Mouse (Mus musculus) heart, embryonic 15.5 days (tissue): ENCODE measurements around the gene Sohlh1. TPM values are rescaled to one million over a fixed set of nuclear protein-coding genes. Genes with fewer than 3 reads are reported as not detected.

ENCODE experiments used
- polyA plus RNA-seq: library from polyadenylated mRNA; unstranded; fragments of >200 nt; fragmentation: Nextera tagmentation; extraction: Ambion mirVana; gene quantifications from 2 replicates; pipeline ENCODE4 v1.2.1, GENCODE M21; 2015

The Sohlh1 gene
- polyA plus RNA-seq, 1 experiment from 2014 or later = not detected

Other genes with a start within 250 kb of the Sohlh1 start
- 41.0 and 50.2 TPM in 2 replicates for gene Rabl6, start 238.7 kb downstream of the Sohlh1 start, polyA plus RNA-seq
- 0.09 and 0.13 TPM in 2 replicates for gene Ccdc183, start 229.6 kb downstream of the Sohlh1 start, polyA plus RNA-seq
- gene Tmem141, start 225.2 kb downstream of the Sohlh1 start, polyA plus RNA-seq = 19.0 and 21.9 TPM in 2 replicates
- 3.3 and 4.8 TPM in 2 replicates for gene Fcna, start 219.2 kb downstream of the Sohlh1 start, polyA plus RNA-seq
- gene Lcn8, start 194.1 kb downstream of the Sohlh1 start, polyA plus RNA-seq = not detected in 2 replicates
- gene Lcn5, start 189.3 kb downstream of the Sohlh1 start, polyA plus RNA-seq = not detected in 2 replicates
- not detected in 2 replicates for gene Lcn6, start 170.5 kb downstream of the Sohlh1 start, polyA plus RNA-seq
- not detected in 2 replicates for gene Lcn10, start 164.5 kb downstream of the Sohlh1 start, polyA plus RNA-seq
- gene Obp2a, start 147.2 kb downstream of the Sohlh1 start, polyA plus RNA-seq = not detected in 2 replicates
- gene Bmyc, start 140.5 kb downstream of the Sohlh1 start, polyA plus RNA-seq = 44.7 and 47.4 TPM in 2 replicates
- gene Obp2b, start 110.2 kb downstream of the Sohlh1 start, polyA plus RNA-seq = not detected in 2 replicates
- gene Lcn3, start 81.7 kb downstream of the Sohlh1 start, polyA plus RNA-seq = not detected in 2 replicates
- not detected in 2 replicates for gene Lcn11, start 70.2 kb downstream of the Sohlh1 start, polyA plus RNA-seq
- not detected in 2 replicates for gene Gm13539, start 65.0 kb downstream of the Sohlh1 start, polyA plus RNA-seq
- not detected in 2 replicates for gene Glt6d1, start 31.4 kb downstream of the Sohlh1 start, polyA plus RNA-seq
- not detected in 2 replicates for gene Lcn9, start 24.1 kb downstream of the Sohlh1 start, polyA plus RNA-seq
- 0.57 TPM in 1 of 2 replicates, not detected in the other for gene Kcnt1, start 16.5 kb upstream of the Sohlh1 start, polyA plus RNA-seq
- 11.6 and 12.8 TPM in 2 replicates for gene Camsap1, start 136.0 kb upstream of the Sohlh1 start, polyA plus RNA-seq
- gene Ubac1, start 174.5 kb upstream of the Sohlh1 start, polyA plus RNA-seq = 105 and 107 TPM in 2 replicates